Mouse (Mus musculus) left cerebral cortex, adult 18-20 months (tissue): ENCODE measurements around the gene Cd300ld4. TPM values are rescaled to one million over a fixed set of nuclear protein-coding genes. Genes with fewer than 3 reads are reported as not detected.
"Not testable (repeated sequence)": the region's sequence is repeated elsewhere in the genome, so short reads cannot be mapped to it uniquely, and the experiment has no call there.

Source experiments
- DNase-seq, 2 experiments: peaks; one replicate each; pipeline ENCODE4 v3.0.0; 2021 to 2022; ENCODE audit warnings: low spot score in 2 of 2, mixed read lengths in 1 of 2
- long read RNA-seq, 2 experiments: library from polyadenylated mRNA; stranded (forward); transcript quantifications; one replicate each; pipeline ENCODE4 v2.0.0; 2021
- total RNA-seq, 2 experiments: library from RNA; stranded (reverse); gene quantifications; 2 replicates each; pipeline ENCODE4 v1.2.3; 2021

Cd300ld4 gene
- total RNA-seq: not detected
- long read RNA-seq, experiment 1: 0 reads
- long read RNA-seq, experiment 2: 0 reads

DNA sequence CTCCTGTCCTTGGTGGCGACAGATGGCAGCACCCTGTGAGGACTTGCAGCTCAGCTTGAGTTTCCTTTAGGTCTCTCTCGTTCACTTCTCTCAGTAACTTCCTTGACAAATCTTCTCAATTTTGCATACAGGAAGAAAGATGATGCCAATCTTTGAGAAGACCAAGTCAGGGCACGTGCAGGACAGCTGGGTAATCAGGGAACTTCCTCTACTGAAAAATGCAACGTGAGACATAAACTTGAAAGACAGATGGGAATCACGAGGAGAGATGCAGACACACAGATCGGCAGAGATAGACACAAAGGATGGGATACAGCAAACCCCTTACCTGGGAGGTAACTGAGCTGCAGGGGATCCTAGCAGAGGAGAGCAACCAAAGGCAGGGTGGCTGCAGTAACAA, at the start of gene Cd300ld4:
Cd300ld4 (minus strand) TSS at position 101 of the 400 bp plus-strand sequence.
- DNase-seq: not testable (repeated sequence)

DNA sequence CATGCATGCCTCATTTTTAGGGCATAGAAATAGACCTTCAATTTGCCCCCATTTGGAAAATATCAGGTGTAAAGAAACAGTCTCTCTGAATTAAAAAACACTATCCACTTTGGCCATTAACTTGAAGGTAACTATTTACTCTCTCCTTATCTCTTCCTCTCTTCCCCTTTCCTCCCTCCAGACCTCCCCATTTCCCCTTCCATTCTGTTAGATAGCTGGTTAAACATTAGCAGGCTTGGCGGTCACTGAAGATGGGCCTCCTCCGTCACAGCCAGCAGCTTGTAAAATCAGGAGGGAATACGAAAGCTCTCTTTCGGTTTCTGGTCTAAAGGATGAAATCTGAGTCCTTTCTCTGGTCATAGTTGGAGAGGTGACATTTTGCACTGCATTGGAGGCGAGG, 49.0 kb upstream of the Cd300ld4 start:
- no peak for DNase-seq

DNA sequence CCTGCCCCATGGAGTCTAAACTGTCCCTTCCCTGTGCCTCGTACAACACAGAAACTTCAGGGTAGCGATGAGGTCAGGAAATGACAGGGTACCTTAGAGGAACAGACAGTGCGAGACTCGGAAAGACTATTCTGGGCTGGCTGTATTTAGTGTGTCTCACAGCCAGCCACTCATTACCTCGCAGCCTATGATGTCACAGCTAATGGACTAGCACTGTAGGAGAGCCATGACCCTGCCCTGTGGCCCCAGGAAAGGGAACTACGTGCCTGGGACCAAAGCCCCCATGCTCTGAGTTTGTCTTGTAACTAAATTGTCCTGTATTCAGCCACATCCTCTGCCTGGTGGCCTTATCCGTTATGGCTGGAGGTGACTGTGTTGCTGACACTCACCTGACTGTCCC, 48.6 kb upstream of the Cd300ld4 start:
- DNase-seq: no peak

DNA sequence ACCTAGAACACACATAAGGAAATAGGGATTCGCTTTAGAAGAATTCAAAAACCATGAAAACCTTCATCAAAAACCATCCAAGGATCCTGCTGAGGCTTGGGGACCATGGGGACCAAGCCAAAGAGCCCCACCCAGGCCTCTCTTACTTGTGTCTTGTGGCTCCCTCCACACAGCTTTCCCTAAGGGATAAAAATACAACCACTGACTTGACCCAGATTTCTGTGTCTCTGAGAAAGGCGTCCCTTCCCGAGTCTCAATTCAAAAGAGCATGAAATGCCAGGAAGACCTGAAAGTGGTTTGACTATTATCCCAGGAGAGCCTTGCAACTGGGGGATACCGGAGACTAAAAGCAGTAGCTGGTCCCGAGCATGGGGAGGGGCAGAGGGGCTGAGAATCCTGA, 46.2 kb upstream of the Cd300ld4 start:
- no peak for DNase-seq

DNA sequence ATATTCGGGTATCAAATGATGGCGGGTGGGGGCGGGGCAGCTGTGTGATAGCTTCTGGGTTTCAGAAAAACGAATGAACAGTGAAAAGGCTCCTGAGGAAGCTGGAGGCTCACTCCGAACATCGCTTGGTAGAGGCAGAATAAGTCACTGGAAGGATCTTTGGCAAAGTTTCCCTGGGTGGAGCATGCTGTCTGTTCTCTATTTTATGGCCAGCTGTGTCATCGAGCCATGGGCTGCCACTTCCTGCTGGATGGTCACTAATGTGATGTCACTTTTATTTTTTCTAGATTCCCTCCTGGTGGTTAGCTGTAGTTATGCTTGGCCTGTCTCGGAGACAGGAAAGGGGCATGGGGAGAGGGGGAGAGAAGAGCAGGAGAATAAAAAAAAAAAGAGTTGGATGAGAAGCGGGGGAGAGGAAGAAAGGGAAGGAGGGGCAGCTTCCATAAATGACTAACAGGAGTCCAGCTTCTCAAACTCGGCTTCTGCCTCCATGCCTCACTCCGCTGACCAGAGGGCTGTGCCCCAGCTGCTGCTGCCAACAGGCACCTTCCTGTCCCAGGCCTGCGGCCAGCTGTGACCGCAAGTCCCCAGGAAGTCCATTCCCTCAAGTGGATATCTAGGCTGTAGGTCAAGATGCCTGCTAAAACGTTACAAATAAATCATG, 45.0 kb upstream of the Cd300ld4 start:
- no peak for DNase-seq

DNA sequence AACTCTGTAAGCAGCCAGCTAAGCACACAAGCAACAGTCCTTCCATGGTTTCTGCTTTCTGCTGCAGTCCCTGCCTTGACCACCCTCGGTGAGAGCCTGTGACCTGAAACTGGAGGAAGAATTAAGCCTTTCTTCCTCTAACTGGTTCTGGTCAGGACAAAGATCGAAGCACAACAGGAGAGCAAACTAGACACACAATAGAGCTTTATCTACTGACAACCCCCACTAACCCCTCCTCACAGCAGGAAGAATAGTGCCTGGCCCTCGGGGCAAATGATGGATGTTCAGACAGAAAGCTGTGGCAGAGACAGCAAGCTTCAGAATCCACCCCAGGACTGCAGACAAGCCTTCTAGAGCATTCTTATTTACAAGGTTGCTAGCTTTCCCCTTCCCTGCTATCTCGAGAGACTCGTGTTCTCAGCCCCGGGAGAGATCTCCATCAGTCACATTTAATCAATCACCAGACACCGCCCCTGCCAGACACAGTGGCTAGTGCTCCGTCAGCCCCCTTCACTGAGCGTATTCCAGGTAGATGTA, 44.3 kb upstream of the Cd300ld4 start:
- no peak for DNase-seq

DNA sequence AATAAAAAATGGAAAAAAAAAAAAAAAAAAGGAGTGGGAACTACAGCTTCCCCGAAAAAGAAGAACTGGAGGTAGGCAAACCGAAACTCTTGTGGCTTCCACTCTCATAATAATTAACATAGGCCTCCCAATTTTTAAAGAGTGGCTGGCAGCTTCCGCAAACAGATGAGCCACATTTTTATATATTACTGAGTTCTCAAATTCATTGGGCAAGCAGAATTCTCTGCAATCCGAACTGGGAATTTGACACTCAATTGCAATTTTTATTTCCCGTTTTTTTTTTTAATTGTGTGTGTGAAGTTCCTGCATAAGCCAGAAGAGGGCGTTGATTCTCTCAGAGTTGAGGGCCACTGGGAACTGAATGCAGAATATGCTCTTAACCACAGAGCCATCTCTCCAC, 40.0 kb upstream of the Cd300ld4 start:
- DNase-seq: no peak

DNA sequence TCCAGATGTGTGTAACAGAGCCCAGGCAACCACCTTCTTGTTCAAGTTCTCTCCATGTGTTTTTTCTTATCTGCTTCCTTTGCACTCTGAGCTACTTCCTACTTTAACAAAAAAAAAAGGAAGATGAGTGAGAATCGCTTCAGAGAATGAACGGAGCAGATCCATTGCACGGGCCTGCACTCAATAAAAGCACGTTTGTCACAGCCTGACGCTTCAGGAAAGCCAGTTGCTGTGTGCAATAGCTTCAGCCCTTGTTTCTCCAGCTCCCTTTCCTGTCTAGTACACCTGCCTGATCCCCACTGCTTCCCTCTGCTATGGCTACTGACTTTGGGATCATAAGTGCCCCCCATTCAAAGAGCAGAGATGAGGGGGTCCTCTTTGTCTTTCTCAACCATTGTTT, 35.3 kb upstream of the Cd300ld4 start, which contains the start of gene Cd300e:
Cd300e (minus strand) TSS at position 101 of the 400 bp plus-strand sequence.
- DNase-seq: no peak

DNA sequence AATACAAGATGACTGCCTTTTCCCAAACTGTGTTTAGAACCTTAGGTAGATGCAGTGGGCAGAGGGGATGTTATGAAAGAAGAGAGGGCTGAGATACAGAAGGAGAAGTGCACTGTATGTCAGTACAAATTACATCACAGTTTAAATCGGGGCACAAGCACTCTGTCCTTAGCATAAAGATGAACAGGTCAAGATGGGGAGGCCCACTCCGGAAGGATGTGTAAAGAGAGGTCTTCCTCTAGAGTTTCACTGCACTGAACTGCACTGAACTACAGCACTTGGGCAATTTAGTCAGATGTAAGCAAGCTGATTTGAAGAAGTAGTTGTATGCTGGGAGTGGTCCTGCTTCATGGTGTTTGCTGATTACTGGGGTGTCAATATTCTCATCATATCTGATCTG, 33.0 kb upstream of the Cd300ld4 start:
- no peak for DNase-seq

DNA sequence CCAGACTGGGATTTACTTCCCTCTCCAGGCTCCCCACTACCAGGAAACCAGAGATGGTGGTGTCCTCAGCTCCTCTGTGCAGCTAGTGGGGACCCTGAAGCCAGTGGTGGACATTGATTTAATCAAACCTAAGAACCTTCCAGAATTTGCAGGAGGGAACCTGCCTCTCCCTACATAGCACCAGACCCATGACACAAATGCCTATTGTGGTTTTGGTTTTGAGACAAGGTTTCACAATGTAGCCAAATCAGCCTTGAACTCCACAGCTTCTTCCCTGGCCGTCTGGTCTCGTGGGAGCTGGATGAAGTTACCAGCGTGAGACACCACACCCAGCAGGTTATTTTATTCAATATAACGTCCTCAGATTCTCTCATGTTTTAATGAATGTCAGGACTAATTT, 31.9 kb upstream of the Cd300ld4 start:
- DNase-seq: no peak

DNA sequence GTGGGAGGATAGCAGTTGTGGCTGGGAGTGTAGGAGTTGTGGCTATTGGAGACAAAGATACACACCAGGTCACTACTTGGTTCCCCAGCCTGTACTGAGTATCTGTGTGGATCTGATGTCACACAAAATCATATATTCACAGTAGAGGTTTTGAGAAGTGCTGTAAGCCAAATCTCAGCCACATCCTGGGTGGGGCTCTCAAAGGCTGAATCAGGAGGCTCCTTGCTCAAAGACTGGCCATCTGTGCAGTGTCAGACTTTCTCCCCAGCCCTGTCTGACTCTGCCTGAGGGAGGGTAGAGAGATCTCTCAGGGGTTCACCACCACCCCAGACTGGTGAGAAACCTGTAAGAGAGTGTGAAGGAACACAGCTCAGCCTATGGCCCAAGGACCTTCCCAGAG, 27.7 kb upstream of the Cd300ld4 start:
- no peak for DNase-seq

DNA sequence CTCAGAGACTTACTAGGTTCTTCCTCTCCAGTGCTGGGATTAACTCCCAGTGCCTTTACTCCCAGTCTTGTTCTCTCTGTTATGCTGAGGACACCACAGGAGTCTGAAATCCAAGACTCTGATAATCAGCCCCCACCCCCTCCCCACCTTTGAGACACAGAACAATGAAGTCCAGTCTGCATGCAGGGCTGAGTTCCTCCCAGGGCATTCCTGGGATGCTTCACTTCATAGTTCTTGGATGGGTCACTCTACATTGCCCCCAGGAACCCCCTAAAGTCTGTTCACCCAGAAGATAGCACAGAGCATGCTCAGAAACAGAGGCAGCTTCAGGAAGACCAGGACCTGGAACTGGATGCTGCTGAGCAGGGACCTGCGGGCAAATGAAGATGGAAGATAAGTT, 26.2 kb upstream of the Cd300ld4 start:
- no peak for DNase-seq

DNA sequence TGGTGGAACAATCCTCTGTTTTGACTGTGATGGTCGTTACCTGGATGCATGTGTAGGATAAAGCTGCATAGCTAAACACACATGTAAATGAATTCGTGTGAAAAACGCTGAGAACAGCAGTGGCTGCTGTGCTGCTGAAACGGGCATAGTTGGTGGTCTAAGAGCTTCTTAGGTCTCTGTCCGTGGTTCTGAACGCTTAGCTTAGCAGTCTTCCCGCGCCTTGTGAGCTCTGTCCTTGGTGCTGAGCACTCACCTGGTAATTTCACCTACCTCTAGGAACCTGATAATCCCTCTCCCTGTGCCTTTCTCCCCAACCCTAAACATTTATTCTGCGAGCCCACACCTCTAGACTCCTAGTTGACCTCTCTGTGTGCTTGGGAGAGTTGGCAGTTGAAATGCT, 25.4 kb upstream of the Cd300ld4 start:
- no peak for DNase-seq

DNA sequence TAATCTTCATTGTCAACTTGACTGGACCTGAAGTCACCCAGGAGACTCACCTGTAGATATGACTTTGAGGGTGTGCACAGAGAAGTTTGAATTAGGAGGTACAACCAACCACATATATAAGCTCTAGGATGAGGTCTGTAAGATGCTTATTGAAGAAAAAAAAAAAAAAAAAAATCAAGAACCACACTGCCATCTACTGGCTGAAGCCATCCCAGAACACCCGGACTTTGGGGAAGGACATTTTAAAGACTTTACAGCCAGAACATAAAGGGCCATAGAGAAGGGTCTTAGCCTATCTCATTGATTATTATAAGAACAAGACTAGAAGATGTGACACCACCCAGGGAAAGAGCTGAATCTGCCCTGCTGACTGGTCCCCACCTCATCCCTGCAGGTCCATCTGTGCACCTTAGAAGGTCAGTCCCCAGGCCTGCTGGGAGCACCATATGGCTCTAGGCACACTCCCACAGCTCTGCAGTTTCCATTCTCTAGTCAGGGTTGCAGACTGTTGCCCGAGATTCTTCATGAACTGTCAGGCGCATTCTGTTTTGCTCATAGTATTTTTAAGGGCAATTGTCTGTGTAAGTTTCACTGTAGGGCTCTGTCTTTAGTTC, 22.6 kb upstream of the Cd300ld4 start:
- DNase-seq: peak; percentile 20 to 26

DNA sequence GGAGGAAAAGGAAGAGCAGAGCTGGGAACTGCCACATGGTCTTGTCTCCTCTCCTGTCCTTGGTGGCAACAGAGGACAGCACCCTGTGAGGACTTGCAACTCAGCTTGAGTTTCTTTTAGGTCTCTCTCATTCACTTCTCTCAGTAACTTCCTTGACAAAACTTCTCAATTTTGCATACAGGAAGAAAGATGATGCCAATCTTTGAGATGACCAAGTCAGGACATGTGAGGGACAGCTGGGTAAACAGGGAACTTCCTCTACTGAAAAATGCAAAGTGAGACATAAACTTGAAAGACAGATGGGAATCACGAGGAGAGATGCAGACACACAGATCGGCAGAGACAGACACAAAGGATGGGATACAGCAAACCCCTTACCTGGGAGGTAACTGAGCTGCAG, 21.4 kb upstream of the Cd300ld4 start, which contains the start of gene Cd300ld3:
Cd300ld3 (minus strand) TSS at position 151 of the 400 bp plus-strand sequence.
- DNase-seq: no peak

DNA sequence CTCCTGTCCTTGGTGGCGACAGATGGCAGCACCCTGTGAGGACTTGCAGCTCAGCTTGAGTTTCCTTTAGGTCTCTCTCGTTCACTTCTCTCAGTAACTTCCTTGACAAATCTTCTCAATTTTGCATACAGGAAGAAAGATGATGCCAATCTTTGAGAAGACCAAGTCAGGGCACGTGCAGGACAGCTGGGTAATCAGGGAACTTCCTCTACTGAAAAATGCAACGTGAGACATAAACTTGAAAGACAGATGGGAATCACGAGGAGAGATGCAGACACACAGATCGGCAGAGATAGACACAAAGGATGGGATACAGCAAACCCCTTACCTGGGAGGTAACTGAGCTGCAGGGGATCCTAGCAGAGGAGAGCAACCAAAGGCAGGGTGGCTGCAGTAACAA, 10.9 kb upstream of the Cd300ld4 start, which contains the start of gene Cd300ld5:
Cd300ld5 (minus strand) TSS at position 101 of the 400 bp plus-strand sequence.
- not testable (repeated sequence) for DNase-seq

DNA sequence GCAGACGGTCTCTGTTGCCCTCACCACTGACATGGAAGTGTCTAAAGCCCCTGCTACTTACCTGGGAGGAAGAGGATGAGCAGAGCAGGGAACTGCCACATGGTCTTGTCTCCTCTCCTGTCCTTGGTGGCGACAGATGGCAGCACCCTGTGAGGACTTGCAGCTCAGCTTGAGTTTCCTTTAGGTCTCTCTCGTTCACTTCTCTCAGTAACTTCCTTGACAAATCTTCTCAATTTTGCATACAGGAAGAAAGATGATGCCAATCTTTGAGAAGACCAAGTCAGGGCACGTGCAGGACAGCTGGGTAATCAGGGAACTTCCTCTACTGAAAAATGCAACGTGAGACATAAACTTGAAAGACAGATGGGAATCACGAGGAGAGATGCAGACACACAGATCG, 10.7 kb downstream of the Cd300ld4 start, which contains the start of gene Cd300ld2:
Cd300ld2 (minus strand) TSS at position 101 of the 400 bp plus-strand sequence.
- DNase-seq: not testable (repeated sequence)

DNA sequence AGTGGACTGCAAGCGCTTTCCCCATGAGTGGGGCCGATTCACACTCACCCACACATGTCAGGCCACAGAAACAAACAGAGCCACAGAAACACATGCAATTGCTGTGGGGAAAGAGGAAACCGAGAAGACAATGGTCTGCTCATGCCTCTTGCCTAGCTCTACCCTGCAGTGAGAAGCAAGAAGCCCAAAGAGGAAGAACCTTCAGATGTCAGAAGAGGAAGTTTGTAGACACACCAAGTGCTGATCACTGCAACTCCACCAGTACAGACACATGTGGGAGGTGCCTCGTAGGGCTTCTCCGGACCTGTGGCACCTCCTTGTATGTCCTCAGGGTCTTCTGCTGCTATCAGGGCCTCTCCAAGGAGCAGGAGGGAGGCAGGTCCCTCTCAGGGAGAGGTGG, 22.7 kb downstream of the Cd300ld4 start:
- DNase-seq: no peak

DNA sequence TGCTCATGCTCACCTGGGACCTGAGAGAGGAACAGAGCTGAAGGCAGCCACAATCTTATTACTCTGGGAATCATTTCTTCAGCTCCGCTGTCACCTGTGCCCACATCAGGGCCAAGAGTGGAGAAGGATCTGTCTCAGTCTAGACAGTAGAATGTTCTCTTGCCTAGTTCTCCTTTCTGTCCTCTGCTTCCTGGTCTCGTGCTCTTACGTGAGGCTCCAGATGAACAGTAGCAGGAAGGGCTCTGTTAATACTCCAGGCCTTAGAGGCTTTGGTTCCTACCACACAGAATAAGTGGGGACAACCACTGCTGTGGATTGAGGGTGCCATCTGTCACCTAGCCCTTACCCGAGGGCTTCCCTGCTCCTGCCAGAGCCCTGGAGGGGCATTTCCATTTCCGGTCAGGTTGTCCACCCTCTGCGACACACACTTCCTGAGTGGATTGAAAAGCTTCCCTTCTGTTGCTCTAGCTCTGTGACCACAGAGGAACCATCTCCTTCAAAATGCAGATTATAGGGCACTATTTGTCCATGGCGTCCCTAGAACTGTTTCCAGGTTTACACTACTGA, 25.3 kb downstream of the Cd300ld4 start, which contains the start of gene Cd300c2:
Cd300c2 (minus strand) TSS at position 407 of the 567 bp plus-strand sequence.
- DNase-seq: no peak

DNA sequence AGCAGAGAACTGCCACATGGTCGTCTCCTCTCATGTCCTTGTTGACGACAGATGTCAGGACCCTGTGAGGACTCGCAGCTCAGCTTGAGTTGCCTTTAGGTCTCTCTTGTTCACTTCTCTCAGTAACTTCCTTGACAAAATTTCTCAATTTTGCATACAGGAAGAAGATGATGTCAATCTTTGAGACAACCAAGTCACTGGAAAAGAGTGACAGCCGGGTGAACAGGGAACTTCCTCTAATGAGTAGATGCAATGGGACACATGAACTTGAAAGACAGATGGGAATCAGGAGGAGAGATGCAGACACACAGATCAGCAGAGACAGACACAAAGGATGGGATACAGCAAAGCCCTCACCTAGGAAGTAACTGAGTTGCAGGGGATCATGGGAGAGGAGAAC, 37.0 kb downstream of the Cd300ld4 start, which contains the start of gene Cd300ld:
Cd300ld (minus strand) TSS at position 130 of the 400 bp plus-strand sequence.
- no peak for DNase-seq

DNA sequence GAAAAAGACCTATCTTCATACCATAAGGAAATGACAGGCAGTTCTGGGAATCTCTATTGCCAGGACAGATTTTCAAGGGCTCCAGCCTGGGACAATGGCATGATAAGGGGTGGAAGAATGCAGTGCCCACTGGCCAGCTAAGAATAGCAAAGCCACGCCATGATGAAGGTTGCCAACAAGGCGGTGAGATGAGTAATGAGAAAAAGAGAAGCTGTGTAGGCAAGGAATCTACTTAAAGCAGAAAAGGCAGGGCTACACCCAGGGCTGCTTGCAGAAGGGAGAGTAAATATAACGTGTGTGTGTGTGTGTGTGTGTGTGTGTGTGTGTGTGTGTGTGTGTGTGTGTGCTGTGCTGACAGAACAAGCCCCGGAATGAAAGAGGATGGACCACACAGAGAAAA, 44.9 kb downstream of the Cd300ld4 start:
- DNase-seq: peak; percentile 10 to 11

DNA sequence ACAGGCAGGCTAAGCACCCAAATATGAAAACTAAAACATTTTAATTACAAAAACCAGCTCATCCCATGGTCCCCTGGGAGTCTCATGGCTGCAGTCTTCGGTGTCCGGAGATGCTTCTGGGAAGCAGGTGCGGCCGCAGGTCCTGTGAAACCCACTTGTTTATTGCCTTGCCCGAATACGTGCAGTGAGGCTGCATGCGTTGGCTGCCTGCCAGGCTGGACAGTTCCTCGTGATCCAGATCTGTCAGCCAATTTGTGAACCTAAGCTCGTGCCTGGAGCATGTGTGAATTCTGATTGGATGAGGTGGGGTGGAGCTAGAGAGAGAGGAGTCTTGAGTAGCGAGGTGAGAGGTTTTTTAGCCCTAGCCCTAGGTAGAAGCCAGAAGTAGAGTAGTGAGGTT, 54.1 kb downstream of the Cd300ld4 start:
- DNase-seq: no peak
